Mouse (Mus musculus) hindbrain, embryonic 12.5 days (tissue): ENCODE data around the gene Adgre5. TPM values are rescaled to one million over a fixed set of nuclear protein-coding genes. Genes with fewer than 3 reads are reported as not detected.

Source experiments
- ATAC-seq: fragments of 200-750 bp; cut with Nextera tagmentation; 2 replicates; pipeline ENCODE4 v1.8.0; 2017; ENCODE audit warnings: moderate TSS enrichment; ENCODE audit not compliant: low FRiP score
- H3K27ac ChIP-seq: fragments of 300-500 bp; sonication (generic); 2 replicates; pipeline ENCODE4 v1.5.1; 2016; ENCODE audit warnings: mild to moderate bottlenecking
- H3K27me3 ChIP-seq: fragments of 300-500 bp; sonication (generic); 2 replicates; pipeline ENCODE4 v1.6.1; 2016; ENCODE audit warnings: mild to moderate bottlenecking
- H3K36me3 ChIP-seq: fragments of 300-500 bp; sonication (generic); 2 replicates; pipeline ENCODE4 v1.6.1; 2016; ENCODE audit warnings: mild to moderate bottlenecking
- H3K4me1 ChIP-seq: fragments of 300-500 bp; sonication (generic); 2 replicates; pipeline ENCODE4 v1.6.1; 2016
- H3K4me2 ChIP-seq: fragments of 300-500 bp; sonication (generic); replicated peaks from 2 replicates; pipeline ENCODE4 v1.6.1; 2016; ENCODE audit warnings: mild to moderate bottlenecking
- H3K4me3 ChIP-seq: fragments of 300-500 bp; sonication (generic); 2 replicates; pipeline ENCODE4 v1.5.1; 2016; ENCODE audit warnings: mild to moderate bottlenecking
- H3K9ac ChIP-seq: fragments of 300-500 bp; sonication (generic); 2 replicates; pipeline ENCODE4 v1.6.1; 2016; ENCODE audit warnings: mild to moderate bottlenecking, moderate library complexity
- H3K9me3 ChIP-seq: fragments of 300-500 bp; sonication (generic); replicated peaks from 2 replicates; pipeline ENCODE4 v1.6.1; 2016; ENCODE audit warnings: mild to moderate bottlenecking
- WGBS: fragments of 180-500 bp; shearing (Covaris S2); methylation state at CpG from one replicate; pipeline ENCODE4 v1.1.7; 2016; 5-methylcytosine and 5-hydroxymethylcytosine counted together
- polyA plus RNA-seq: library from polyadenylated mRNA; unstranded; fragments of >200 nt; fragmentation: Nextera tagmentation; extraction: Ambion mirVana; gene quantifications from 2 replicates; pipeline ENCODE4 v1.2.1, GENCODE M21; 2016

Gene Adgre5
- polyA plus RNA-seq: 18.9 and 19.8 TPM in 2 replicates

DNA sequence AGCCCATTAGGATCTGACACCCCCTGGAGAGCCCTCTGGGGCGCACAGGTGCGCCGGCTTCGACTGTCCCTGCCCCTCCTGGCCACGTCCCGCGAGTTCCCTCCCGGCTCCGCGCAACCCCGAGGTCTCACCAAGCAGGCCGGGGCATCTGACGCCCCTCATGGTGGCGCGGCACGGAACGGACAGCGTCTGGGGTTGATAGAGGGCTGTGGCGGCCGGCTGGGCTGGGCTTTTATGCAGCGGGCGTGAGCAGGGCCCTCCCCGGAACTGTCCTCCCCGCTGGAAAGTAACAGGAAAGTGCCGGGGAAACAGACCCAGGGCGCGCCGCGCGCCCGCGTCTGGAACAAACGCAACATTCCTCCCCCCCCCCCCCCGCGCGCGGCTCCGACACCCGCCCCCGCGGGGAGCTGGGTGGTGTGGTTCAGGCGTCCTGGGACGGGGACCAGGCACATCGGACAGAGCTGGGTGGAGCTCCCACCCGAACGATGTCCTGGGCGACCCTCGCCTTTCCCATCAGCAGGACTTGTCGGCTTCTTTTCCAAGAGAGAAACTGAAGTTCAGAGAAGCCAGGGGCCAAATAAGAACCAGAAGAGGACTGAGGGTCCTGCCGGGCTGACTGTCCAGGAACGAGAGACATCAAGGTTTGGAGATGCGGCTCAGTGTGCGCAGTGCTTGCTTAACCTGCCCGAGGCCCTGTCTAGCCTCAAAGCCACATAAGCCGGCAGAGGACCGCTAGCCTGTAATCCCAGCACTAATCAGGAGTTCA is at the start of gene Adgre5:
TSS of gene Adgre5 (minus strand) at position 351 of the 766 bp plus-strand sequence.
- peaks cover 14% of the 10 kb centered on the region for H3K4me1 ChIP-seq
- H3K27ac ChIP-seq: no peak within 1 kb of the TSS
- peak within 1 kb of the TSS; percentile 46 for H3K4me3 ChIP-seq
- peaks cover 39% of the 10 kb centered on the region for H3K27me3 ChIP-seq
- peak within 1 kb of the TSS; percentile 73 for H3K4me2 ChIP-seq
- no peak; the same call in 1 of the 2 replicates for ATAC-seq
- 0 out of 2 replicates have a peak, but pooled peaks cover 6% of the 10 kb centered on the region for H3K9me3 ChIP-seq
- WGBS: 2% methylated on average over 44 of the region's 56 CpGs
- H3K9ac ChIP-seq: peak within 1 kb of the TSS; percentile 54
- H3K36me3 ChIP-seq: no peaks in the 10 kb centered on the region

DNA sequence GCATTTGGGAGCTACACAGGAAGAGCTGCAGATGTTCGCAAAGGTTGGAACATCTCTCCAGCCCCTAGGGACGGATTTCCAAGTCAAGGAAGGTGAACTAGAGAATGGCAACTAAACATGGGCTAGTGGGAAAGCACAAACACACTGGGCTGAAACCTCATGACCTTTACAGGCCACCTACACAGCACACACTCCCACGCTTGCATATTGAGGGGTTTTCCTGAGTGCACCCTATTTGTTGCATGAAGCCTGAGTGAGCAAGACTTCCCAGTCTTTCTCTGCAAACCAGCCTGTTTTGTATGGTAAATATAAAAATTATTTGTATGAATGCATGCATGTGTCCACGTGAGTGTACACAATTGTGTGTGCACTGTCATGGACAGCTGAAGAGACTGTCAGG is 48.7 kb upstream of the Adgre5 start:
- ATAC-seq: no peak
- H3K27ac ChIP-seq: no peak overlapping the region
- H3K4me3 ChIP-seq: no peak overlapping the region
- no peaks in the 10 kb centered on the region for H3K27me3 ChIP-seq
- H3K36me3 ChIP-seq: no peaks in the 10 kb centered on the region
- H3K9ac ChIP-seq: no peak overlapping the region
- 74% methylated on average over 4 of the region's 4 CpGs for WGBS
- H3K4me2 ChIP-seq: no peak overlapping the region
- H3K9me3 ChIP-seq: no peaks in the 10 kb centered on the region
- no peaks in the 10 kb centered on the region for H3K4me1 ChIP-seq

DNA sequence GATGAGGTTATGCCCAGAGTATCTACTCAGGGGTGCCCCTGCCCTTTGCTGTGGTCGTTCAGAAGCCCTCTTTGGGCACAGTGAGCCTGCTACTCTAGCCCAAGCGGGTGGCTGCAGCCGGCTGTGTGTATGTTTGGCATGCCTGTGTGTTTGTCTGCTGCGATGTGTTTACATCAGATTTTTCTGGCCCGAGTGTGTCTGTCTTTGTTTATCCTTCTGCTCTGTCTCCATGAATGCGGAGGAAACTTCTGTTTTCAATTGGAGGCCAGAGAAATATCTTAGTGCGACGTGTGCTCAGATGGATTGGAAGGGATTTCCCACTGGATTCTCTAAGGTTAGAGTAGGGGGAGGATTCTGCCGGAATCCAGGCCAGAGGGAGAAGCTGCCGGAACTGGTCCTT is 43.9 kb upstream of the Adgre5 start:
- Histone ChIP-seq H3K36me3 (no peaks in the 10 kb centered on the region), H3K4me2 (no peak overlapping the region), H3K4me3 (no peak overlapping the region), H3K27me3 (peaks cover 11% of the 10 kb centered on the region), H3K9ac (no peak overlapping the region), H3K4me1 (0 out of 2 replicates have a peak, but pooled peaks cover 3% of the 10 kb centered on the region), H3K27ac (no peak overlapping the region), H3K9me3 (no peaks in the 10 kb centered on the region)
- no peak for ATAC-seq
- 75% methylated on average over 10 of the region's 10 CpGs for WGBS

DNA sequence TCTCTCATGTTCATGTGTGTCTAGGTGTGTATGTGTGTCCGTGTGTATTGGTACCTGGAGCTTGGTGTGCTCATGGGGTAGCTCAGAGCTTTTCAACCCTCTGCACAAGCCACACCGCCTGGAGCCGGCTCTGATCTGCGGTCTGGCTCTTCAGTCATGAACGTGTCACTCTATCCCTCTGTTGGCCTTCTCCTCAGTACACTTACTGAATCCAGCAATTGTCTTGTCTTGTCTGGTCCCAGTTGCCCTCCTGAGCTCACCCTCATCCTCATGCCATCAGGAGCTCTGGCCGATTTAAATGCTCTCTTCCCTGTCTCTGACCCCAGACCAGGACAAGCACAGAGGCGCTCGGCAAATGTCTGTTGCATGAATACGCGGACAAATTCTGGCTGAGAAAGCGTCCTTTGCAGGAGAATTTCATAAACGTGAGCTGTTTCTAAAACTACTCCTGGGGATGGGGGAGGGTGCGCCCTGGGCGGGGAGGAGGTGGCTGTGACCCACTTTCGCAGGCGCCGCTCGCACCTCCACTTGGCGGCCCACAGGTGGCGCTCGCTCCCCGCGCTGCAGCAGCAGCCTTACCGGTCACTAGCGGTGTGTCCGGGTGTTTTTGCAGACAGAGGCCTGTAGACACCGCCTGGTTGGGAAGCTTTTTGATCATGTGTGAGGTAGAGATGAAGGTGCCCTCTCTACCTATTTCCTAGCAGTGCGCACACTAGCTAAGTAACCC is 41.9 kb upstream of the Adgre5 start:
- peak overlapping the region; percentile 41; the same call in 1 of the 2 replicates for H3K9ac ChIP-seq
- H3K4me3 ChIP-seq: no peak overlapping the region
- H3K36me3 ChIP-seq: no peaks in the 10 kb centered on the region
- WGBS: 15% methylated on average over 28 of the region's 28 CpGs
- H3K4me2 ChIP-seq: peak overlapping the region; percentile 36; the same call in 1 of the 2 replicates
- ATAC-seq: peak; percentile 74
- H3K27me3 ChIP-seq: peaks cover 17% of the 10 kb centered on the region
- no peak overlapping the region for H3K27ac ChIP-seq
- H3K4me1 ChIP-seq: 0 out of 2 replicates have a peak, but pooled peaks cover 3% of the 10 kb centered on the region
- no peaks in the 10 kb centered on the region for H3K9me3 ChIP-seq

DNA sequence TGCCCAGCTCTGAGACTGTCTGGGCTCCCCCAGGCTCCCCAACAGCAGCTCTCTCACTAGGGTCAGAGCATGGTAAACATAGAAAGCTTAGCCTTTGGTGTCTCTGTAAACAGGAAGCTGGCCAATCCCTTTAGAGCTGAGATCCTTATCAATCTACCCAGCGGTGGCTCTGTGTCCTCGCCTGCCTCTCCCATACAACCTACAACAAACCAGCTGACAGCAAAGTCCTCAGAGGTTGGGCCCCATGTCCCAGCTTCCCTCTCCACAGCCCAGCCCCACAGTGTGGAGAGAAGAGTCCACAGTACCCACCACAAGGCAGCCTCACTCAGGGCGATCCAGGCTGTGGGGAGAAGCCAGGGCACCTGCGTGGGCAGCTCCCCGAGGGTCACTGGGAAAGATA is 38.5 kb upstream of the Adgre5 start:
- Histone ChIP-seq H3K27ac (no peak overlapping the region), H3K9me3 (no peaks in the 10 kb centered on the region), H3K4me3 (no peak overlapping the region), H3K4me2 (no peak overlapping the region), H3K36me3 (no peaks in the 10 kb centered on the region), H3K27me3 (peaks cover 25% of the 10 kb centered on the region), H3K4me1 (0 out of 2 replicates have a peak, but pooled peaks cover 3% of the 10 kb centered on the region), H3K9ac (no peak overlapping the region)
- ATAC-seq: no peak
- WGBS: 59% methylated on average over 5 of the region's 5 CpGs

DNA sequence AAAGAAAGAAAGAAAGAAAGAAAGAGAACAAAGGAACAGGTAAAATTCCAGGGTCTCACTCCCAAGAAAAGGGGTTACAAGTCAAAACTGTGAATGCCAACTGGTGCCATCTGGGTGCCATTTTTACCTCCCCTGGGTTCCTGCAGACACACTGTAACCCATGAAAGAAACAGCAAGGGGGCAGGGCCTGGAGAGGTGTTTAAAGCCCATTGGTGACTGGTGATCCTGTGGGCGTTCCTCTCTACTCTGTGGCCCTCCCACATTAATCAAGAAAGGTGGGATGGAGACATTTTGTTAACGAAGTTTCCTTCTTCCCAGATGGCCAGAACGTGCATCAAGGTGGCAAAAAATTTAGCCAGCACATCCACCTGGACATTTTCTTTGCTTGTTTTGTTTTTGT is 36.9 kb upstream of the Adgre5 start:
- H3K36me3 ChIP-seq: no peaks in the 10 kb centered on the region
- WGBS: 77% methylated on average over 3 of the region's 3 CpGs

DNA sequence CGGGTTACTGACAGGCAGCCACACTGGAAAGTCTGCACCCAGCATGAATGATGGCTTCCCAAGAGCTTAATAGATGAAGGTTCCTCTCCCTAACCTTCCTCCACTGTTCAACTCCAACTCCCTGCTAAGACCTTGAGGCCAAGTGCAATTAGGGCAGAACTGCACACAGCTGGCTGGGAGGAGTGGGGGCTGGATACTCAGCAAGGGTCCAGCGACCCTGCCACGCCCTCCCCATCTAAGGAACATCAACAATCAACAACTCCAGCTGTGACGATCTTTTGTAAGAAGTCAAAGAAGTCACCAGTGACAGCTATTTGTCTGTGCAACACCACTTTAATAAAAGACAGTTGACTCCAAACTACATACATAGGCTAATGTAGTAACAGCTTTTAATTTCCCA is 35.5 kb upstream of the Adgre5 start:
- no peak overlapping the region for H3K4me3 ChIP-seq
- H3K27me3 ChIP-seq: peaks cover 21% of the 10 kb centered on the region
- no peaks in the 10 kb centered on the region for H3K9me3 ChIP-seq
- no peaks in the 10 kb centered on the region for H3K36me3 ChIP-seq
- H3K4me2 ChIP-seq: no peak overlapping the region
- ATAC-seq: no peak
- H3K9ac ChIP-seq: no peak overlapping the region
- H3K27ac ChIP-seq: no peak overlapping the region
- WGBS: 37% methylated on average over 4 of the region's 4 CpGs
- H3K4me1 ChIP-seq: peaks cover 6% of the 10 kb centered on the region

More for the DNA sequence above, 36.9 kb upstream of the Adgre5 start:
- H3K4me1 ChIP-seq: peaks cover 4% of the 10 kb centered on the region
- H3K27me3 ChIP-seq: peaks cover 26% of the 10 kb centered on the region
- H3K9ac ChIP-seq: no peak overlapping the region
- no peak overlapping the region for H3K4me2 ChIP-seq
- no peak overlapping the region for H3K27ac ChIP-seq
- H3K4me3 ChIP-seq: no peak overlapping the region
- no peak for ATAC-seq
- no peaks in the 10 kb centered on the region for H3K9me3 ChIP-seq

DNA sequence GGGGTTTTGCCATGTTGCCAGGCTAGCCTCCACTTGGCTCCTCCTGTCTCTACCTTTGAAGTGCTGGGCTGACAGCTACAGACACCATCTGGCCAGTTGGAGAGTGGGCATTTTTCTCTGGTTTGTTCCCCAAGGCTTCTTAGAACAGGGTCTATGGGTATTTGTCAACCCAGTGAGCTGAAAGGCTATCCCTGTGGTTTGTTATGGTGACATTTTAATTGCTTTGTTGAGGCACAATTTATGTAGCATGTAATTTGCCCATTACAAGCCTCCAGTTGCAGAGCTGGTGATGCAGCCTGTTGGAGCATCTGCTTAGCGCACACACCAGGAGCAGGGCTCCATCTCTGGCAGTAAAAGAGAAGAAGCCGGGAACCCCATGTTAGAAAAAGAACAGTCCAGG is 33.1 kb upstream of the Adgre5 start:
- Histone ChIP-seq H3K4me2 (no peak overlapping the region), H3K9me3 (no peaks in the 10 kb centered on the region), H3K4me1 (peaks cover 6% of the 10 kb centered on the region), H3K36me3 (no peaks in the 10 kb centered on the region), H3K27ac (no peak overlapping the region), H3K27me3 (peaks cover 15% of the 10 kb centered on the region), H3K4me3 (no peak overlapping the region), H3K9ac (no peak overlapping the region)
- ATAC-seq: no peak
- 89% methylated on average over 2 of the region's 2 CpGs for WGBS

DNA sequence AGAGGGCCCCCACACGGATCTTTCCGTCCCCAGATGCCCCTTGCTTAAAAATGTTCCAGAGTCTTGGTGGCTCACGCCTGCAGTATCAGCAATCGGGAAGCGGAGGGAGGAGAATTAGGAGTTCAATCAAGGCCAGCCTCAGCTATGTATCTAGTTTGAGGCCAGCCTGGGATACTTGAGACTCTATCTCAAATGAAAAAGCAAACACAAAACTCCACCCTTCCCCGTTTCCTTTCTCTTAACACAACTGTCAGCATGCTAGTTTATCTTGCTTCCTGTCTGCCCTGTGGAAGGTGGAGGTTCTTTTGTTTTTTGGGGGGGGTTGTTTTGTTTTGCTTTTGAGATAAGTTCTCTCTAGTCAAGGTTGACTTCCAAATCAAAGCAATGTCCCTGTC is 32.3 kb upstream of the Adgre5 start:
- Histone ChIP-seq H3K36me3 (no peaks in the 10 kb centered on the region), H3K4me2 (peak overlapping the region; percentile 70), H3K9ac (no peak overlapping the region), H3K27me3 (peaks cover 15% of the 10 kb centered on the region), H3K4me1 (peaks cover 6% of the 10 kb centered on the region), H3K4me3 (peak overlapping the region; percentile 36; the same call in 1 of the 2 replicates), H3K9me3 (no peaks in the 10 kb centered on the region), H3K27ac (no peak overlapping the region)
- 51% methylated on average over 6 of the region's 6 CpGs for WGBS
- no peak for ATAC-seq

DNA sequence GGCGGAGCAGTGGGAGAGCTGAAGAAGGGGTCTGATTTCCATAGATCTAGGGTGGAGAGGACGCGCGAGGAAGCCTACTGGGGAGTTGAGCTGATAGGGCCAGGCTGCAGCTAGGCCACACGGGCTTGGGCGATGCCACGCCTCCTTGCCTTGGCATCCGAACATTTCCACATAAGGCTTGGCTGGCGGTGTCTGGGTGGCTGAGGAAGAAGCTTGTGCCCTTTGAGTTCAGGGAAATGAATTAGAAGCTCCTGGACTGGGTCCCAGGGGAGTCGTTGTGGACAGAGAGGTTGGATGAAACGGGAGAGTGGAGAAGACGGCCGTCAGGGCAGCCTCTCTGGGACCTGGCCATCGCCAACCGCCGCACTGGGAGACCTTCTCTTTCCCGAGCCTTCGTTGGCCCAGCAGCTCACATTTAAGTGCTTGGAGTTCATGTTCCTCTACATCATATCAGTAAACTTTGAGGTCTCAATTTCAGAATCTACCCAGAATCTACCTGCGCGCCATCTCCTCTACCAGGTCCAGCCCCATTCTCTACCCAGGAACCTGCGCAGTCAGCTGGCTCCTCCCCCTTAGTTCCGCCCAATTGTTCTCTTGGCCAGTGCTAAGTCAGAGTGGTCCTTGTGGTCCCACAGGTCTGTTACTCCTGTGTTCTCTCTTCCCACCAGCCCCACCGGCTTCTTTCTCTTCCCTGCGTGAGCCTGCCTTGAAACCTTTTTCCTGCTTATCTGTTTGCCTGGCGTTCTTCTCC is 31.8 kb upstream of the Adgre5 start:
- no peak overlapping the region for H3K27ac ChIP-seq
- 5% methylated on average over 25 of the region's 25 CpGs for WGBS
- ATAC-seq: peak; percentile 68

DNA sequence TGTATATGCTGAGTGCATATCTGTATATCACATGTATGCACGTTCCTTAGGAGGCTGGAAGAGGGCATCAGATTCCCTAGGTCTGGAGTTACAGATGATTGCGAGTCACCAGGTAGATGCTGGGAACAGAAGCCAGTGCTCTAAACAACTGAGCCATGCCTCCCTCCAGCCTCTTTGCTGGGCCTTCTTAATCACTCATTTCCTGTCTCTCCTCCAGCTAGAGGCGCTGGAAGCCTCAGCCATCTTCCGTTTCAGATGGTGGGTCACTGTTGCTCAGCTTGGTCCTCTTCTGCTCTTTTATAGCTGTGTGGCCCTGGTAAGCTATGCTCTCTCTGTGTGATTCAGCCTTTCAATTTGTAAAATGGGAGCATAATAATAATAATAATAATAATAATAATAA is 30.7 kb upstream of the Adgre5 start:
- Histone ChIP-seq H3K36me3 (no peaks in the 10 kb centered on the region), H3K4me1 (peaks cover 6% of the 10 kb centered on the region), H3K4me2 (no peak overlapping the region), H3K9ac (no peak overlapping the region), H3K9me3 (no peaks in the 10 kb centered on the region), H3K4me3 (no peak overlapping the region), H3K27me3 (peaks cover 15% of the 10 kb centered on the region), H3K27ac (no peak overlapping the region)
- no peak for ATAC-seq
- 59% methylated on average over 4 of the region's 4 CpGs for WGBS

More for the DNA sequence above, 31.8 kb upstream of the Adgre5 start:
- H3K4me1 ChIP-seq: peaks cover 6% of the 10 kb centered on the region
- peak overlapping the region; percentile 32; the same call in 1 of the 2 replicates for H3K9ac ChIP-seq
- no peaks in the 10 kb centered on the region for H3K36me3 ChIP-seq
- peak overlapping the region; percentile 70 for H3K4me2 ChIP-seq
- peak overlapping the region; percentile 36 for H3K4me3 ChIP-seq
- H3K27me3 ChIP-seq: peaks cover 15% of the 10 kb centered on the region
- H3K9me3 ChIP-seq: no peaks in the 10 kb centered on the region

DNA sequence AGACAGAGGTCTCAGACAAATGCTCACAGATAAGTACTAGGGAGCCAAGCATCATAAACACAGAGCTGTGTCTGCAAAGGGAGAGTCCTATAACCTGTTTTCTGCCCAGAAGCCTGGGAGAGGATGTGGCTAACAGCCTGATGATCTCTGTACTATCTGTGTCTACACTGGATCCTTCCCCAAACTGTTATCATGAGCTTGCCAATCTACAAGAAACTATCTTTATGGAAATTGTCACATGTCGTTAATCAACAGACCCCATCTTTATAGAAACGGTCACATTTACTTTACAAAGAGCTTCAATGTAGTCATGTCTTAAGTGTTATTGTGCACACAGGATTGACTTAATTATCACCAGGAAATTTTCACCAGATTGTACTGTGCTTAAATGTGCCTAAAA is 29.5 kb upstream of the Adgre5 start:
- Histone ChIP-seq H3K9me3 (no peaks in the 10 kb centered on the region), H3K4me3 (no peak overlapping the region), H3K9ac (no peak overlapping the region), H3K4me2 (no peak overlapping the region), H3K36me3 (no peaks in the 10 kb centered on the region), H3K27ac (no peak overlapping the region), H3K27me3 (peaks cover 15% of the 10 kb centered on the region), H3K4me1 (peaks cover 6% of the 10 kb centered on the region)
- 89% methylated on average over 2 of the region's 2 CpGs for WGBS
- ATAC-seq: no peak
